Mouse (Mus musculus): ENCODE data around the gene Usf3. TPM values are rescaled to one million over a fixed set of nuclear protein-coding genes. Genes with fewer than 3 reads are reported as not detected.

Gene Usf3
- total and polyA plus RNA-seq, 3 experiments = 4.0 to 8.5 (median 5.2) TPM

DNA sequence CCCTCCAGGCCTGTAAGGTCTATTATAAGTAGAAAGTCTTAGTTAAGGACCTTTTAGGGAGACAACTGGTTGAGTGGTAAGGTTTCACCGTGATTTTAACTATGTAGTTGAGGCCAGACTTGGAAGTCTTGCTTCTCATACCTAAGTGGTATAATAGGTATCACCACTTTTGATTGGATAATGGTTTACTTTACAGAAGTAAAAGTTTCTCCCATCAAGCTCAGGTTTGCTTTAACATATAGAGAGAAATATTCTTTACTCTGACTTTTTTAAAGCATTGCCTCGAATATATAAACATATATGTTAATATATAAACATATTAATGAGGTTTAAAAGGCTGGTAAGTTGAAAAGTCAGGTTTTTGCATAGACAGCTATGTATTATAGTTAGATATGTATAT lies 9.2 kb upstream of the Usf3 start:
- dilution Hi-C loops (cut with MboI; ENCODE audit: extremely low pct_ligation_motif_present, extremely low pct_unique_long_range_greater_than_20kb, low sequenced_read_pairs) = no loop called here

DNA sequence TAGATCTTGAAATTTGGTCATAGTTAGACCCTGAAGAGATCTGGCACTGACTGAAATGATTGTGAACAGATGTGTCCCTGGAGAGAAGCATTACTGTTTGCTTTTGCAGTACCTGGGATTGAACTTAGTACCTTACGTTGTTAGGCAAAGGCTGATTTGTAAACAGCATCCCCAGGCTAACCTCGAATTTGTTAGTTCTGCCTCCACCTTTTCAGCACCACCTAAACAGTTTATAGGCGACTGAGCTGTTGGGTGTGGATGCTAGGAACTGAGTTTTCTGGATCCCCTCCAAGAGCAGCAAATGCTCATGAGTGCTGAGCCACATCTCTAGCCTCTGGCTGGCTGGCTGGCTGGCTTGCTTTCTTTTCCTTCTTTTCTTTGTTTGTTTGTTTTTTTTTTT lies 7.9 kb upstream of the Usf3 start:
- no peak overlapping the region for H3K4me3 ChIP-seq (replicated peaks in 1 of 3; ENCODE audit: low read depth in 2 of 3, low read length in 2 of 3, poor library complexity in 1 of 3)
- DNase-seq (ENCODE audit: extremely low read depth) = no peak
- TF ChIP-seq MEF2A (IDR thresholded peaks at IDR 0.05; ENCODE audit: borderline replicate concordance, low read depth, low read length) (no peak), RCOR1 (conservative IDR thresholded peaks at IDR 0.05; ENCODE audit: low read depth, low read length) (no peak), RAD21 (IDR thresholded peaks at IDR 0.05; ENCODE audit: low read depth, low read length) (no peak), SMC3 (IDR thresholded peaks at IDR 0.05; ENCODE audit: low read depth, low read length) (no peak), E2F4 (IDR thresholded peaks at IDR 0.05; ENCODE audit: insufficient replicate concordance, low read depth, low read length) (no peak), ZC3H11A (IDR thresholded peaks at IDR 0.05; ENCODE audit: low read depth, low read length) (no peak), KAT2A (IDR thresholded peaks at IDR 0.05; ENCODE audit: insufficient replicate concordance, low read length) (no peak), GABPA (IDR thresholded peaks at IDR 0.05; ENCODE audit: insufficient replicate concordance, low read depth, low read length) (no peak), SIN3A (IDR thresholded peaks at IDR 0.05; ENCODE audit: low read length) (no peak), BHLHE40 (IDR thresholded peaks at IDR 0.05; ENCODE audit: low read depth, low read length) (no peak), USF2 (conservative IDR thresholded peaks at IDR 0.05; ENCODE audit: low read depth, low read length) (no peak), JUND (conservative IDR thresholded peaks at IDR 0.05; ENCODE audit: low read depth, low read length) (no peak), MYC (IDR thresholded peaks at IDR 0.05; ENCODE audit: low read depth, low read length) (no peak), MAZ (IDR thresholded peaks at IDR 0.05; ENCODE audit: low read depth, low read length) (no peak)
- H3K36me3 ChIP-seq (replicated peaks in 1 of 2; ENCODE audit: control insufficient read depth in 1 of 2, insufficient read depth in 1 of 2, low read length in 1 of 2) = peaks cover 3 to 20% of the 10 kb centered on the region in 2 experiments
- in situ Hi-C loops (cut with MboI; ENCODE audit: low pct_ligation_motif_present, low pct_unique_long_range_greater_than_20kb, low sequenced_read_pairs) (no loop called here), dilution Hi-C loops (cut with MboI; ENCODE audit: extremely low pct_ligation_motif_present, extremely low pct_unique_long_range_greater_than_20kb, low sequenced_read_pairs) (no loop called here)
- H3K9ac ChIP-seq (ENCODE audit: insufficient read depth, low read depth) = no peak overlapping the region
- no peak overlapping the region for H3K27ac ChIP-seq (ENCODE audit: insufficient read depth, low read depth)
- H3K4me1 ChIP-seq (ENCODE audit: control insufficient read depth in 1 of 2, insufficient read depth in 2 of 2) = peaks cover 3 to 5% of the 10 kb centered on the region in 2 experiments; a peak in 2 of 4 replicates
- no peaks in the 10 kb centered on the region for H3K79me2 ChIP-seq (replicated peaks; ENCODE audit: control insufficient read depth, extremely low read depth, insufficient read depth, poor library complexity, severe bottlenecking)
- H3K9me3 ChIP-seq (replicated peaks; ENCODE audit: low read length) = no peaks in the 10 kb centered on the region
- no peak overlapping the region for H3K4me2 ChIP-seq (ENCODE audit: insufficient read depth, low read depth, poor library complexity, severe bottlenecking)
- H3K27me3 ChIP-seq (replicated peaks) = no peaks in the 10 kb centered on the region

More for the DNA sequence above, 9.2 kb upstream of the Usf3 start:
- no peak overlapping the region for H3K9ac ChIP-seq (ENCODE audit: insufficient read depth, low read depth)
- H3K4me2 ChIP-seq (ENCODE audit: insufficient read depth, low read depth, poor library complexity, severe bottlenecking) = no peak overlapping the region
- H3K27ac ChIP-seq (ENCODE audit: insufficient read depth, low read depth) = no peak overlapping the region
- H3K79me2 ChIP-seq (replicated peaks; ENCODE audit: control insufficient read depth, extremely low read depth, insufficient read depth, poor library complexity, severe bottlenecking) = no peaks in the 10 kb centered on the region
- in situ Hi-C loops (cut with MboI; ENCODE audit: low pct_ligation_motif_present, low pct_unique_long_range_greater_than_20kb, low sequenced_read_pairs) = no loop called here
- H3K27me3 ChIP-seq (replicated peaks) = no peaks in the 10 kb centered on the region
- no peaks in the 10 kb centered on the region for H3K9me3 ChIP-seq (replicated peaks; ENCODE audit: low read length)
- no peak for DNase-seq (ENCODE audit: extremely low read depth)
- H3K36me3 ChIP-seq (replicated peaks in 1 of 2; ENCODE audit: control insufficient read depth in 1 of 2, insufficient read depth in 1 of 2, low read length in 1 of 2) = peaks cover 11 to 33% of the 10 kb centered on the region in 2 experiments
- no peaks in the 10 kb centered on the region for H3K4me1 ChIP-seq (ENCODE audit: control insufficient read depth in 1 of 2, insufficient read depth in 2 of 2)
- H3K4me3 ChIP-seq (replicated peaks in 1 of 3; ENCODE audit: low read depth in 2 of 3, low read length in 2 of 3, poor library complexity in 1 of 3) = no peak overlapping the region
- TF ChIP-seq POLR2A (IDR thresholded peaks at IDR 0.05; ENCODE audit: low read depth, low read length) = no peak
- TF ChIP-seq MEF2A (IDR thresholded peaks at IDR 0.05; ENCODE audit: borderline replicate concordance, low read depth, low read length) = no peak
- TF ChIP-seq NELFE (IDR thresholded peaks at IDR 0.05; ENCODE audit: low read depth, low read length) = no peak
- no peak for TF ChIP-seq USF1 (IDR thresholded peaks at IDR 0.05; ENCODE audit: low read depth, low read length)
- no peak for TF ChIP-seq TBP (conservative IDR thresholded peaks at IDR 0.05; ENCODE audit: low read depth, low read length)
- TF ChIP-seq ZNF384 (IDR thresholded peaks at IDR 0.05; ENCODE audit: low read depth, low read length) = no peak
- TF ChIP-seq GABPA (IDR thresholded peaks at IDR 0.05; ENCODE audit: insufficient replicate concordance, low read depth, low read length) = no peak
- no peak for TF ChIP-seq ETS1 (conservative IDR thresholded peaks at IDR 0.05; ENCODE audit: low read depth, low read length)
- no peak for TF ChIP-seq PAX5 (IDR thresholded peaks at IDR 0.05; ENCODE audit: low read length)
- TF ChIP-seq EP300 (IDR thresholded peaks at IDR 0.05; ENCODE audit: low read length) = no peak
- TF ChIP-seq HCFC1 (IDR thresholded peaks at IDR 0.05; ENCODE audit: low read depth, low read length) = no peak
- TF ChIP-seq E2F4 (IDR thresholded peaks at IDR 0.05; ENCODE audit: insufficient replicate concordance, low read depth, low read length) = no peak
- no peak for TF ChIP-seq JUN (IDR thresholded peaks at IDR 0.05; ENCODE audit: insufficient read depth, low read depth, low read length)
- no peak for TF ChIP-seq ELF1 (IDR thresholded peaks at IDR 0.05; ENCODE audit: low read depth, low read length)
- no peak for TF ChIP-seq MAX (IDR thresholded peaks at IDR 0.05; ENCODE audit: low read length)
- TF ChIP-seq ZKSCAN1 (IDR thresholded peaks at IDR 0.05; ENCODE audit: borderline replicate concordance, low read depth, low read length) = no peak

Data from CH12.LX (cell line).